Mouse (Mus musculus): Measurements from ENCODE around the gene Lrrc75b. TPM values are rescaled to one million over a fixed set of nuclear protein-coding genes. Genes with fewer than 3 reads are reported as not detected.

Lrrc75b gene
- polyA plus RNA-seq, 1 experiment = 2.1 TPM

DNA sequence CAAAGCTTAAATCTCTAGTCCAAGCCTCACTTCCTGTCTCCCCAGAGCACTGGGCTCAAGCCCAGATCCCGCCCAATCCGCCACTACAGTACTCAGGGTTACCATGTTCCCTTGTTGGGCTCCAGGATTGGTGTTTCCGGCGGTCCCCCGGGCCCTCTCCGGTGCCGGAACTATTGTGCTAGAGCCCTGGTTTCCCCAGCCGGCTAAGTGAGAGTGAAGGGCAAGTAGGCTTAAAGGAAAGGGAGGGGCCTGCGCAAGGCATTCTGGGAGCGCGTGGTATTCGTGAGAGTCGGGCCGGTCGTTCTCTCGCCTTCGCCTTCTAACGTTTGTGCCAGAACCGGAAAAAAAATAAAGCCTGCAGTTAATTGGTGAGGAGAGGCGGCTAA lies 42.4 kb downstream of the Lrrc75b start, which contains the start of gene Gucd1:
TSS of gene Gucd1 (minus strand) at position 215 of the 386 bp plus-strand sequence.
- Histone ChIP-seq H3K27ac (ENCODE audit: insufficient read depth, low read depth, low read length) (peak within 1 kb of the TSS; percentile 99), H3K4me3 (ENCODE audit: insufficient read depth, low read depth, low read length) (peak within 1 kb of the TSS; percentile 73), H3K4me1 (ENCODE audit: control insufficient read depth, insufficient read depth, low read length) (peaks cover 19% of the 10 kb centered on the region; the same call in 1 of the 2 replicates), H3K36me3 (ENCODE audit: control insufficient read depth, insufficient read depth, low read length) (peaks cover 2% of the 10 kb centered on the region; the same call in 1 of the 2 replicates), H3K27me3 (replicated peaks; ENCODE audit: control insufficient read depth, insufficient read depth, low read length) (no peaks in the 10 kb centered on the region)
- peak; percentile 98 for DNase-seq
- TF ChIP-seq CTCF (conservative IDR thresholded peaks at IDR 0.05; ENCODE audit: insufficient read depth, insufficient read length, low read depth, low read length) = no peak
- TF ChIP-seq POLR2A (IDR thresholded peaks at IDR 0.05; ENCODE audit: low read depth, low read length) = peak; percentile 34
- 1% methylated on average over 20 of the region's 20 CpGs for WGBS

DNA sequence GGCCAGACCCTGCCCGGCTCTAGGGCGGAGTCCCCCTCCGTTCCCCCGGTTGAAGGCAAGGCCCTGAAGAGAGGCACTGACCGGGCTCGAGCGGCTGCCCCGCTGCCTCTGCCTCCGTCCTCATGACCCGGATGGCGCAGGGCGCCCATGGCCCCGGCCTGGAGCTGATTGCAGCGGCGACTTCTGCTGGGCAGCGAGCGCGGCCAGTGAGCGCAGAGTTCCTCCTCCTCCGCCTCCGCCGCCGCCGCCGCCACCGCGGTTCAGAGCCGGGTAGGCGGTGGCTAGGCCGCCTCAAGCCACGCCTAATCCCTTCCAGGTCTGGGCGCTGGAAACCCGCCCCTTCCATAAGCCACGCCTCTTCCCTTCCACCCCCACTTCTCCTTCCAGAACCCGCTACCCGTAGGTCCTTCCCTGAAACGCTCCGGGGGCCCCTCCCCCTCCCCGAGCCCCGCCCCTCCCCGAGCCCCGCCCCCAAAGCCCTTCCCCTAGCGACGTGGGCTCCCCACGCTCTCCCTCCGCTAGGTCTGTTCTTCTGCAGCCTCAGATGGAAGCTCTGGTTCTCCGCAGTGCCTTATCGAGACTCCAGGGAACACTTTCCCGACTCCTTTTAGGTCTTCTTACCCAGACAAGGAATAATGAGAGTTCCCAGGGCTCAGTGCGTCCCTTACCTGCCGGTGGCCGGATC lies 42.9 kb downstream of the Lrrc75b start, which contains the start of gene Snrpd3:
TSS of gene Snrpd3 (plus strand) at position 479 of the 685 bp plus-strand sequence.
- H3K36me3 ChIP-seq (ENCODE audit: control insufficient read depth, insufficient read depth, low read length) = no peaks in the 10 kb centered on the region; the same call in 1 of the 2 replicates
- peaks cover 23% of the 10 kb centered on the region for H3K4me1 ChIP-seq (ENCODE audit: control insufficient read depth, insufficient read depth, low read length)
- peak within 1 kb of the TSS; percentile 99 for H3K27ac ChIP-seq (ENCODE audit: insufficient read depth, low read depth, low read length)
- peak within 1 kb of the TSS; percentile 73 for H3K4me3 ChIP-seq (ENCODE audit: insufficient read depth, low read depth, low read length)
- no peaks in the 10 kb centered on the region for H3K27me3 ChIP-seq (replicated peaks; ENCODE audit: control insufficient read depth, insufficient read depth, low read length)
- DNase-seq = peak; percentile 97
- TF ChIP-seq CTCF (conservative IDR thresholded peaks at IDR 0.05; ENCODE audit: insufficient read depth, insufficient read length, low read depth, low read length) = no peak
- peak; percentile 50 for TF ChIP-seq POLR2A (IDR thresholded peaks at IDR 0.05; ENCODE audit: low read depth, low read length)
- under 1% methylated on average over 52 of the region's 52 CpGs for WGBS

DNA sequence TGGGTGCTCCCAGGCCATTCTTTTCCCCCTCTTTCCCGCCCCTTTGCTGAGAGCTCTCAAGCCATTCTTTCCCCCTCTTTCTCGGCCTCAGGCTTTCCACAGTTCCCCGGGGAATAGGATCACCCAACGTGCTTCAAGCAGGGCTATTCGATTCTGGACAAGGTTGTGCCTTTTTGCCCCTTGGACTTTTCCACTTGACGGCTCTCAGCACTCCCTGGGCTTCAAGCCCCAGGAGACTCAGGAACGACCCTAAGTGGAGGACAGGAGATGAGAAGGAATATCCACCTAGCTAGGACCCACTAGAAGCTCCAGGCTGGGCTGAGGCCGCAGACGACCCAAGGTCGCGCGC lies 43.4 kb downstream of the Lrrc75b start:
- WGBS = under 1% methylated on average over 12 of the region's 12 CpGs
- DNase-seq = peak; percentile 75
- no peak for TF ChIP-seq CTCF (conservative IDR thresholded peaks at IDR 0.05; ENCODE audit: insufficient read depth, insufficient read length, low read depth, low read length)
- TF ChIP-seq POLR2A (IDR thresholded peaks at IDR 0.05; ENCODE audit: low read depth, low read length) = no peak
- Histone ChIP-seq H3K27me3 (replicated peaks; ENCODE audit: control insufficient read depth, insufficient read depth, low read length) (no peaks in the 10 kb centered on the region), H3K27ac (ENCODE audit: insufficient read depth, low read depth, low read length) (peak overlapping the region; percentile 89), H3K4me1 (ENCODE audit: control insufficient read depth, insufficient read depth, low read length) (peaks cover 23% of the 10 kb centered on the region), H3K4me3 (ENCODE audit: insufficient read depth, low read depth, low read length) (peak overlapping the region; percentile 69), H3K36me3 (ENCODE audit: control insufficient read depth, insufficient read depth, low read length) (peaks cover under 1% of the 10 kb centered on the region; the same call in 1 of the 2 replicates)

DNA sequence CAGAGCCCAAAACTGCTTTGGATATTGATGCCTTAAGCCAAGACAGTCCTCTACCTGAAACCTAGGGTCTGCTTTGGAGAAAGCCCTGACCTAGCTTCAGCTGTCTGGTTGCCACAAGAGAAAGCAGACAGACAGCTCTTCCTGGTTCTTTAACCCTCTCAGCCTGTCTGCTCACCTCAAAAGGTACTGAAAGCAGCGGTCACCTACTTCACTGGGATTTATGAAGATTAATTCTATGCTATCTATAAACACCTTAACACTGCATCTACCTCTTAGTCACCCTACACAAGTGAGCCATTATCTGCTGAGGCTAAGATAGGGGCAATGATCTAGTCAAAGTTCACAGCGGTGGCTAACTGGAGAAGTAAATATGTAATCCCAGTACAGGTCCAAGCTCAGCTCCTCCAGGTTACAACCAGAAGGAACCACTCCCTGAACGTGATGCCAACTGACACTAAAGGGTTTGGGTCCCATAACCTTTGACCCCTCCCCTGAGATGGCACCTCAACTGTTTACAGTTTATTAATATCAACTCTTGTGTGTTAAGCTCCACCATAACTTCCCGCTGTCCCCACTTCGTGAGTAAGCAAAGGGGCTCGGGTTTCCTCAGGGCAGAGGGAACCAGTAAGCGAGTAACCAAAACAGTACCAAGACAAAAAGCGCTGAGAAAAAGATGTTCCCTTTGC lies 43.9 kb downstream of the Lrrc75b start:
- WGBS = 15% methylated on average over 8 of the region's 8 CpGs
- TF ChIP-seq POLR2A (IDR thresholded peaks at IDR 0.05; ENCODE audit: low read depth, low read length) (no peak), CTCF (conservative IDR thresholded peaks at IDR 0.05; ENCODE audit: insufficient read depth, insufficient read length, low read depth, low read length) (no peak)
- DNase-seq = peak; percentile 91

DNA sequence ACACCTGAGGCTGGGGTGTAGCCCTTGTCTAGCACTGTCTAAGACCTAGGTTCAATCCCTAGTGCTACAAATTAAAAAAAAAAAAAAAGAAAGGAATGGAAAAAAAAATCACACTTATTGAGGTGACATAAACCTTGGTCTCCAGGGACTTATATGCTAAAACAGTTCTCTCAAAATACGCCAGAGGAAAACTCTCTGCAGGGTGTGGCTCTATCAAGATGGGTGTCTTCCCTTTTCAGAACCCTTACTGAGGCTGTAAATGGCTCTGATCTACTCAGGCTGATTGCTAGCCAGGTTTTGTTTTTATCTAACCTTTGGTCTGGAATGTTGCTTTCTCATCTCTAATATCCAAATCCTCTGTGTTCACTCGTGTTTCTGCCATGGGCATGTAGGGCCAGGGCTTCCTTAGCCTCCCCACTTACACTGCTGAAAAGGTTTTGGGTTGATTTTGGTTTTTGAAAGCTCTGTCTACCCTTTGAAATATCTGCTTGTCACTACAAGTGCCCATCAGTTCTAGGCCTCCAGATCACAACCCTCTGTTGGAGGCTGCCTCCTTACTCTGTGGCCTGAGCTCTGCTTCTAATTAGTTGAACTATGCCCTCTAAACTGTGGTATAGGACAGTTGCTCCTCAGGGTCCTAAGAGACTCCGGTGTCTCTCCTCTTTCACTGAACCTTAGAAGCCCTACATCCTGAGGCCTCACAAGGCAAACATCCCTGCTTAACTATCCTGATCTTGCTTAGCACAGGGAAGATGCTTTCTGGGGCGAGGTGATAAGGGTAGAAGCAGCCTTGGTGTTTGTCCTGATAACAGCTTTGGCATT lies 44.7 kb downstream of the Lrrc75b start:
- peak overlapping the region; percentile 89 for H3K27ac ChIP-seq (ENCODE audit: insufficient read depth, low read depth, low read length)
- no peaks in the 10 kb centered on the region for H3K27me3 ChIP-seq (replicated peaks; ENCODE audit: control insufficient read depth, insufficient read depth, low read length)
- H3K36me3 ChIP-seq (ENCODE audit: control insufficient read depth, insufficient read depth, low read length) = peaks cover 7% of the 10 kb centered on the region; the same call in 1 of the 2 replicates
- DNase-seq = peak; percentile 69
- H3K4me1 ChIP-seq (ENCODE audit: control insufficient read depth, insufficient read depth, low read length) = peaks cover 30% of the 10 kb centered on the region
- H3K4me3 ChIP-seq (ENCODE audit: insufficient read depth, low read depth, low read length) = peak overlapping the region; percentile 69
- WGBS = 49% methylated on average over 4 of the region's 4 CpGs
- no peak for TF ChIP-seq POLR2A (IDR thresholded peaks at IDR 0.05; ENCODE audit: low read depth, low read length)
- no peak for TF ChIP-seq CTCF (conservative IDR thresholded peaks at IDR 0.05; ENCODE audit: insufficient read depth, insufficient read length, low read depth, low read length)

More for the DNA sequence above, 43.9 kb downstream of the Lrrc75b start:
- peak overlapping the region; percentile 89 for H3K27ac ChIP-seq (ENCODE audit: insufficient read depth, low read depth, low read length)
- peaks cover 28% of the 10 kb centered on the region for H3K4me1 ChIP-seq (ENCODE audit: control insufficient read depth, insufficient read depth, low read length)
- no peaks in the 10 kb centered on the region for H3K27me3 ChIP-seq (replicated peaks; ENCODE audit: control insufficient read depth, insufficient read depth, low read length)
- peaks cover 6% of the 10 kb centered on the region; the same call in 1 of the 2 replicates for H3K36me3 ChIP-seq (ENCODE audit: control insufficient read depth, insufficient read depth, low read length)
- H3K4me3 ChIP-seq (ENCODE audit: insufficient read depth, low read depth, low read length) = peak overlapping the region; percentile 69

DNA sequence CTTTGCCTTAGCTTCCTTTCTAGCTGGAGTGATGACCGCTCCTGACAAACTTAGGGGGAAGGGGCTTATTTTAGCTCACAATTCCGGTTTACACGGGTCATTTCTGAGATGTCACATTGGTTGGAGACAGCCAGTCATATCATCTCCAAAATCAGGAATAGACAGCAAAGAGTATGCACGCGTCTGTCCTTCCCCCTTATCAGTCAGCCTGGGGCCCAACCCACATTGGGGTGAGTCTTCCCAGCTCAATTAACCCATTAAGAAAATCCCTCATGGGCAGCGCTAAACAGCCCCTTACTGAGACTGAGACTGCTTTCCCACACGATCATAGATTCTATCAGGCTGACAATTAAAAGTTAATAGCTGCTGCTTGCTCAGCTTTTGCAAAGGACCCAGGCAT lies 45.8 kb downstream of the Lrrc75b start:
- WGBS = 42% methylated on average over 7 of the region's 7 CpGs
- no peak for TF ChIP-seq CTCF (conservative IDR thresholded peaks at IDR 0.05; ENCODE audit: insufficient read depth, insufficient read length, low read depth, low read length)
- TF ChIP-seq POLR2A (IDR thresholded peaks at IDR 0.05; ENCODE audit: low read depth, low read length) = no peak
- Histone ChIP-seq H3K4me3 (ENCODE audit: insufficient read depth, low read depth, low read length) (peak overlapping the region; percentile 25; the same call in 1 of the 2 replicates), H3K27ac (ENCODE audit: insufficient read depth, low read depth, low read length) (peak overlapping the region; percentile 89), H3K36me3 (ENCODE audit: control insufficient read depth, insufficient read depth, low read length) (peaks cover 15% of the 10 kb centered on the region), H3K4me1 (ENCODE audit: control insufficient read depth, insufficient read depth, low read length) (peaks cover 35% of the 10 kb centered on the region), H3K27me3 (replicated peaks; ENCODE audit: control insufficient read depth, insufficient read depth, low read length) (no peaks in the 10 kb centered on the region)
- no peak for DNase-seq

Data from kidney, adult 2 months (tissue).